Mouse (Mus musculus) embryonic facial prominence, embryonic 14.5 days (tissue): Measurements from ENCODE around the gene Prpf4. TPM values are rescaled to one million over a fixed set of nuclear protein-coding genes. Genes with fewer than 3 reads are reported as not detected.

Experiments
- ATAC-seq: fragments of 200-750 bp; cut with Nextera tagmentation; 2 replicates; pipeline ENCODE4 v1.8.0; 2017; ENCODE audit warnings: low read depth, moderate number of reproducible peaks, moderate TSS enrichment
- DNase-seq: peaks from one replicate; pipeline ENCODE4 v3.0.0-alpha.2; 2015; ENCODE audit warnings: low spot score
- H3K27ac ChIP-seq: fragments of 300-500 bp; sonication (generic); replicated peaks from 2 replicates; pipeline ENCODE4 v1.5.1; 2014; ENCODE audit warnings: low read depth, mild to moderate bottlenecking, low read length, moderate library complexity
- H3K27me3 ChIP-seq: fragments of 300-500 bp; sonication (generic); replicated peaks from 2 replicates; pipeline ENCODE4 v1.6.1; 2014; ENCODE audit warnings: low read length; ENCODE audit not compliant: control insufficient read depth, insufficient read depth
- H3K36me3 ChIP-seq: fragments of 300-500 bp; sonication (generic); 2 replicates; pipeline ENCODE4 v1.6.1; 2014; ENCODE audit warnings: low read length, mixed read lengths; ENCODE audit not compliant: control insufficient read depth, insufficient read depth
- H3K4me1 ChIP-seq: fragments of 300-500 bp; sonication (generic); 2 replicates; pipeline ENCODE4 v1.6.1; 2014; ENCODE audit warnings: antibody characterized with exemption, low read length; ENCODE audit not compliant: control insufficient read depth, insufficient read depth
- H3K4me2 ChIP-seq: fragments of 300-500 bp; sonication (generic); 2 replicates; pipeline ENCODE4 v1.6.1; 2014; ENCODE audit warnings: low read depth, mild to moderate bottlenecking, low read length, moderate library complexity, mixed read lengths
- H3K4me3 ChIP-seq: fragments of 300-500 bp; sonication (generic); 2 replicates; pipeline ENCODE4 v1.5.1; 2014; ENCODE audit warnings: low read depth, mild to moderate bottlenecking, low read length
- H3K9ac ChIP-seq: fragments of 300-500 bp; sonication (generic); 2 replicates; pipeline ENCODE4 v1.6.1; 2014; ENCODE audit warnings: low read depth, mild to moderate bottlenecking, low read length, moderate library complexity, mixed read lengths
- H3K9me3 ChIP-seq: fragments of 300-500 bp; sonication (generic); 2 replicates; pipeline ENCODE4 v1.6.1; 2016; ENCODE audit warnings: low read length; ENCODE audit not compliant: control insufficient read depth
- WGBS: fragments of 180-500 bp; shearing (Covaris S2); extraction: QIAGEN DNeasy Blood & Tissue Kit; methylation state at CpG from one replicate; pipeline ENCODE4 v1.1.7; 2014; 5-methylcytosine and 5-hydroxymethylcytosine counted together
- polyA plus RNA-seq: library from polyadenylated mRNA; unstranded; fragments of >200 nt; fragmentation: Nextera tagmentation; extraction: Ambion mirVana; gene quantifications from 2 replicates; pipeline ENCODE4 v1.2.1, GENCODE M21; 2014

Gene Prpf4
- polyA plus RNA-seq, 1 experiment from 2014 or later, result 16.4 TPM

DNA sequence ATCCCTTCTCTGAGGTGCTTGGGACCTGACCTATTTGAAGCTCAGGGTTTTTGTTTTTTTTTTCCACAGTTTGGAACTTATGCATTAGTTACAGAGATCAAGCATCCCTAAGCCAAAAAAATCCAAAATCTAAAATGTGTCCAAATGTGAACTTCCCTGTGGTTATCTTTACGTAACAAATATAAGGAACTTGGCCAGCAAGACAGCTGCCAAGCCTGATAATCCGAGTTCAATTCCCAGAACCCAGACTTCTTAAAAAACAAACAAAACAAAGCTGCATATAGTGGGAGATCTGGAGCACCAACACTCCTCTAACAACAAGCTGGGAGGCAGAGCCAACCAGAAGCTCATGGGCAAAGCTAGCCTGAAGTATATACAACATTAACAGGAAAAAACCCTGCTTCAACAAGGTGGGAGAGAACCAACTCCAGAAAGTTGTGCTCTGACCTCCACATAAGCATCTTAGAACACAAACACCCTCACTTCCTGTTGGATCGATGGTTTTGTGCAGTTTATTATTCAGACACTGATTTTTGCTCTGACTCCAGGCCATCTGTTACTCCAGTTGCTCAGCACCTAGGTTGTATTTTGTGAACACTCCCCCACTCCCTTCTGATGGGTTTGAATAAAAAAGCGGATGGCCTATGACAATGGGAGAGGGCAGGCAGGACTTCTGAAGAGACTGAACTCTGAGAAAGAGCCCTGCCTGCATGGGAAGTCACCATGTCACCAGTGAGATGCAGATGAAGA lies 10.8 kb upstream of the Prpf4 start:
- no peak for ATAC-seq
- Histone ChIP-seq H3K4me1 (no peaks in the 10 kb centered on the region), H3K36me3 (peaks cover 86% of the 10 kb centered on the region), H3K27me3 (no peaks in the 10 kb centered on the region), H3K9ac (no peak overlapping the region), H3K27ac (no peak overlapping the region), H3K9me3 (no peaks in the 10 kb centered on the region), H3K4me2 (no peak overlapping the region), H3K4me3 (no peak overlapping the region)
- 89% methylated on average over 4 of the region's 4 CpGs for WGBS
- no peak for DNase-seq

- DNase-seq (no peak), ATAC-seq (no peak)
- Histone ChIP-seq H3K4me3 (no peak overlapping the region), H3K4me2 (no peak overlapping the region), H3K27ac (no peak overlapping the region), H3K9me3 (no peaks in the 10 kb centered on the region), H3K36me3 (peaks cover 87% of the 10 kb centered on the region), H3K4me1 (no peaks in the 10 kb centered on the region), H3K9ac (no peak overlapping the region), H3K27me3 (no peaks in the 10 kb centered on the region)
- 96% methylated on average over 3 of the region's 3 CpGs for WGBS
Measured at GRCm38 (mm10) chr4:62398956-62399355, 9.6 kb upstream of the Prpf4 start.

DNA sequence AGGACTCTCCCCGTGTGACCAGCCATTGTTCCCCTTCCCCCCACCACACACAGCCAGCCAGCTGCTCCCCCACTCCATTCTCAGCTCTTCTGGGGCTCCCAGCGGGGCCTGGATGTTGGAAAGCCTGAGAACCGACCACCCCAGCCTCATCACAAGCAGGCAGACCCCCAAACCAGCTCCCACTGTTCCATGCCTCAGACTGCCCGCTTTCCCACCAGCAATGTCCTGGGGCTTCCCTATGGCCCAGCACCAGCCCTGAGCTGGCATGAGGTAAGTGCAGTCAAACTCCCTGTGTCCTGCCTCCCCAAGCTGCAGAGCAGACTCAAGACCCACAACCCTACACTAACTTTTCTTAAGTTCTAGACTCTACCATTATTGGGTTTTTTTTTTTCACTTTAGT lies 2.5 kb upstream of the Prpf4 start:
- Histone ChIP-seq H3K4me2 (0 out of 2 replicates have a peak overlapping the region, but pooled peaks have one; percentile 63), H3K36me3 (peaks cover 40% of the 10 kb centered on the region), H3K9ac (no peak overlapping the region), H3K4me3 (no peak overlapping the region), H3K9me3 (no peaks in the 10 kb centered on the region), H3K27me3 (no peaks in the 10 kb centered on the region), H3K27ac (no peak overlapping the region), H3K4me1 (peaks cover 19% of the 10 kb centered on the region; the same call in 1 of the 2 replicates)
- ATAC-seq (no peak), DNase-seq (no peak)
- 82% methylated on average over 4 of the region's 4 CpGs for WGBS

- peak overlapping the region; percentile 63 for H3K4me2 ChIP-seq
- H3K9me3 ChIP-seq, result no peaks in the 10 kb centered on the region
- H3K4me1 ChIP-seq, result peaks cover 19% of the 10 kb centered on the region; the same call in 1 of the 2 replicates
- DNase-seq (peak; percentile 88), ATAC-seq (peak; percentile 46)
- H3K9ac ChIP-seq, result peak overlapping the region; percentile 88
- H3K27me3 ChIP-seq, result no peaks in the 10 kb centered on the region
- peak overlapping the region; percentile 64 for H3K4me3 ChIP-seq
- peak overlapping the region; percentile 90 for H3K27ac ChIP-seq
- WGBS, result under 1% methylated on average over 35 of the region's 35 CpGs
- H3K36me3 ChIP-seq, result peaks cover 40% of the 10 kb centered on the region
Measured at GRCm38 (mm10) chr4:62407730-62408582, 641 bp upstream of the Prpf4 start.

DNA sequence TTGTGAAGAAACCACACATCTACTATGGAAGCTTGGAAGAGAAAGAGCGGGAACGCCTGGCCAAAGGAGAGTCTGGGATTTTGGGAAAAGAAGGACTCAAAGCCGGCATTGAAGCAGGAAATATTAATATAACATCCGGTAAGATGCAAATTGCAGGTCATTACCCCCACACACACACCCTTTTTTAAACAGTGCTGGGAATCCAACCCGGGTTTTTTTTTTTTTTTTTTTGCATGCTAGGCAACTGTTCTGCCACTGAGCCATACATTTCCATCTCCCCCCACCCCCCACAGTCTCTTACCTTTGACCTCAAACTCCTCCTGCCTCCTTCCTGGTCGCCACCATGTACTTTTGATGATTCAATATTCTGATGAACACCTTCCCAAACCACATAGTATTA lies 1.0 kb downstream of the Prpf4 start:
- 27% methylated on average over 6 of the region's 6 CpGs for WGBS
- no peak for ATAC-seq

DNA sequence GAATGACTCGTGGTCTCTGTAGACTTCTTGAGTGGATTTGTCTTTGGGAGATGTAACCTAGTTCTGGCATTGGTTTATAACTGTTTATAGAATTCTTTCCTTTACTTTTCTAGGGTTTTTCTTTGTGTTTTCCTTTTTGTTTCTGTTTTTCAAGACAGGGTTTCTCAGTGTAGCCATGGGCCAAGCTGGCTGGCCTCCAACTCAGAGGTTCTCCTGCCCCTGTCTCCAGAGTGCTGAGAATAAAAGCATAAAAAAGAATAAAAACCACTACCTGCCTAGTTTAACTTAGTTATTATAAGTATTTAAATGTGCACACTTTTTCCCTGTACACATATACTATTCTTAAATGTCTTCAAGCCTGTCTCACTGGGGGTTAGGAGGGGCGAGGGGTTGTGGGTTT lies 1.7 kb downstream of the Prpf4 start:
- DNase-seq (no peak), ATAC-seq (no peak)
- peak overlapping the region; percentile 88; the same call in 1 of the 2 replicates for H3K9ac ChIP-seq
- H3K9me3 ChIP-seq, result no peaks in the 10 kb centered on the region
- no peaks in the 10 kb centered on the region for H3K27me3 ChIP-seq
- peaks cover 48% of the 10 kb centered on the region for H3K36me3 ChIP-seq
- no peak overlapping the region for H3K27ac ChIP-seq
- peak overlapping the region; percentile 86 for H3K4me2 ChIP-seq
- peak overlapping the region; percentile 64 for H3K4me3 ChIP-seq
- H3K4me1 ChIP-seq, result peaks cover 19% of the 10 kb centered on the region; the same call in 1 of the 2 replicates
- WGBS, result 73% methylated on average over 2 of the region's 2 CpGs

More for the DNA sequence above, 1.0 kb downstream of the Prpf4 start:
- peaks cover 19% of the 10 kb centered on the region; the same call in 1 of the 2 replicates for H3K4me1 ChIP-seq
- H3K4me2 ChIP-seq, result peak overlapping the region; percentile 86
- DNase-seq, result no peak
- peak overlapping the region; percentile 64 for H3K4me3 ChIP-seq
- H3K9ac ChIP-seq, result peak overlapping the region; percentile 88
- no peaks in the 10 kb centered on the region for H3K9me3 ChIP-seq
- H3K27me3 ChIP-seq, result no peaks in the 10 kb centered on the region
- peak overlapping the region; percentile 88 for H3K27ac ChIP-seq
- H3K36me3 ChIP-seq, result peaks cover 48% of the 10 kb centered on the region

DNA sequence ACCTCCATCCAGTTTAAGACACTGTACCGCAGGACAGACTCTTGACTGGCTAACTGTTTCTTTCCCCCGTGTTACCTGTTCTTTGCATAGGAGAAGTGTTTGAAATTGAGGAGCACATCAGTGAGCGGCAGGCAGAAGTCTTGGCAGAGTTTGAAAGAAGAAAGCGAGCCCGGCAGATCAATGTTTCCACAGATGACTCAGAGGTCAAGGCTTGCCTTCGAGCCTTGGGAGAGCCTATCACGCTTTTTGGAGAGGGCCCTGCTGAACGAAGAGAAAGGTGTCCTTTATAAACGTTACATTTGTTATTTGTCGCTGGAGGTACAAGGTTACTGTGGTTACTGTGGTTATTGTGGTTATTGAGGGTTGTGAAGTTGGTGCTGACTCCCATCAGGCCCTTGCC lies 3.0 kb downstream of the Prpf4 start:
- DNase-seq (no peak), ATAC-seq (no peak)
- Histone ChIP-seq H3K4me3 (no peak overlapping the region), H3K9ac (no peak overlapping the region), H3K36me3 (peaks cover 57% of the 10 kb centered on the region), H3K4me2 (no peak overlapping the region), H3K27me3 (no peaks in the 10 kb centered on the region), H3K9me3 (no peaks in the 10 kb centered on the region), H3K27ac (no peak overlapping the region), H3K4me1 (peaks cover 12% of the 10 kb centered on the region; the same call in 1 of the 2 replicates)
- 96% methylated on average over 10 of the region's 10 CpGs for WGBS

DNA sequence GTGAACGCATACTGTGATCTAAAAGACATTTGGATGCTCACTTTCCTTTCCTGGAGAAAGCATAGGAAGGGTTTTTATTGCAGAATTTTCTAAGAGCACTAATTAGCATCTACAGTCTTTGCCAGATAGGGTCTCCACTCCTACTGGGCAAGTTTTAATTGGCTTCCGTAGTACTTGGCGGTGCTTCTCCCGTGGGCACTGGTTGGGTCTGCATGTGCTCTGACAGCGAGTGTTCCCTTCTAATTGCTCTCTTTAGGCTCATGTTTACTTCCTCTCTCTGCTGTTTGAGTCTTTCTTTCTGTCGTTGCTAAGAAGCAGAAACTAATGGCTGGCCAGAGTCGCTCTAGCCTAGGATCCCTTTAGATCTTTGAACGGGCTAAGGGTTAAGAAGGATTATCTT lies 9.9 kb downstream of the Prpf4 start:
- H3K27ac ChIP-seq, result no peak overlapping the region
- 87% methylated on average over 8 of the region's 8 CpGs for WGBS
- peaks cover 100% of the 10 kb centered on the region for H3K36me3 ChIP-seq
- peak; percentile 50; the same call in 1 of the 2 replicates for ATAC-seq
- H3K9ac ChIP-seq, result no peak overlapping the region
- no peaks in the 10 kb centered on the region for H3K9me3 ChIP-seq
- no peaks in the 10 kb centered on the region for H3K4me1 ChIP-seq
- no peak overlapping the region for H3K4me2 ChIP-seq
- H3K27me3 ChIP-seq, result no peaks in the 10 kb centered on the region
- no peak overlapping the region for H3K4me3 ChIP-seq
- peak; percentile 10 for DNase-seq
